Mouse (Mus musculus): Measurements from ENCODE around the gene Enah. TPM values are rescaled to one million over a fixed set of nuclear protein-coding genes. Genes with fewer than 3 reads are reported as not detected.
A peak's percentile ranks its signal among the peaks of the same experiment; 100 is the strongest.

Gene Enah
- polyA plus RNA-seq, 1 experiment from 2014 or later, result 36.1 TPM

GRCm38 (mm10) chr1:181980017-181980719 is 39.6 kb downstream of the Enah start:
- no peaks in the 10 kb centered on the region for H3K9me3 ChIP-seq
- no peak overlapping the region for H3K27ac ChIP-seq
- 81% methylated on average over 14 of the region's 14 CpGs for WGBS
- H3K36me3 ChIP-seq (replicated peaks), result no peaks in the 10 kb centered on the region
- H3K4me2 ChIP-seq, result no peak overlapping the region
- no peak overlapping the region for H3K4me3 ChIP-seq
- H3K4me1 ChIP-seq, result peaks cover 9% of the 10 kb centered on the region; the same call in 1 of the 2 replicates
- ATAC-seq (replicated peaks), result no peak
- H3K27me3 ChIP-seq (replicated peaks), result no peaks in the 10 kb centered on the region
- H3K9ac ChIP-seq, result no peak overlapping the region

- ATAC-seq (replicated peaks), result 0 out of 2 replicates have a peak, but pooled peaks have one; percentile 37
- WGBS, result 63% methylated on average over 3 of the region's 3 CpGs
Observed at GRCm38 (mm10) chr1:181975510-181975909, 44.3 kb downstream of the Enah start.

DNA sequence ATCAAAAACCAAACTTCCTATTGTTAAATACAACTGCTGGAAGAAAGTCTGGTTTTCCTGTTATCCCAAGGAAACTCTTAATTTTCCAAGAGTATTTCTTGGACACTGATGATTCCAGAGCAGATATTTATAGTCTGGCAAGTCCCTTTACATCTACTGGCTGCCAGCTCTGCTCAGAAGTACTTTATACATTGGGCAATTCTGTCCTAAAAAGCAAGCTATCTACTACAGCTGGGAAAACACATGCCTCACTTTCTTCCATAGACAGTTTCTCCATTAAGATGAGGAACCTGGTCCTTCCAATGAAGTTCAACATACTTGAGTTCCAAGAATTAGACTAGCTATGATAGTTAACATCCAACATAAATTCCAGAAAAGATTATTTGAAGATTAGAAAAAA is 44.9 kb downstream of the Enah start:
- Histone ChIP-seq H3K27me3 (replicated peaks) (no peaks in the 10 kb centered on the region), H3K9me3 (no peaks in the 10 kb centered on the region), H3K4me1 (peaks cover 14% of the 10 kb centered on the region), H3K4me3 (no peak overlapping the region), H3K4me2 (no peak overlapping the region), H3K9ac (no peak overlapping the region), H3K27ac (no peak overlapping the region), H3K36me3 (replicated peaks) (no peaks in the 10 kb centered on the region)
- no peak for ATAC-seq (replicated peaks)

More at GRCm38 (mm10) chr1:181975510-181975909, 44.3 kb downstream of the Enah start:
- Histone ChIP-seq H3K9ac (no peak overlapping the region), H3K4me3 (no peak overlapping the region), H3K4me1 (peaks cover 13% of the 10 kb centered on the region), H3K36me3 (replicated peaks) (no peaks in the 10 kb centered on the region), H3K27ac (no peak overlapping the region), H3K27me3 (replicated peaks) (no peaks in the 10 kb centered on the region), H3K4me2 (no peak overlapping the region), H3K9me3 (no peaks in the 10 kb centered on the region)

- no peak for ATAC-seq (replicated peaks)
- H3K27me3 ChIP-seq (replicated peaks), result no peaks in the 10 kb centered on the region
- WGBS, result 93% methylated on average over 1 of the region's 1 CpGs
- no peak overlapping the region for H3K4me2 ChIP-seq
- no peaks in the 10 kb centered on the region for H3K9me3 ChIP-seq
- peaks cover 21% of the 10 kb centered on the region; the same call in 1 of the 2 replicates for H3K4me1 ChIP-seq
- no peak overlapping the region for H3K9ac ChIP-seq
- no peaks in the 10 kb centered on the region for H3K36me3 ChIP-seq (replicated peaks)
- H3K4me3 ChIP-seq, result no peak overlapping the region
- H3K27ac ChIP-seq, result no peak overlapping the region
Observed at GRCm38 (mm10) chr1:181965277-181965676, 54.5 kb downstream of the Enah start.

- no peak for ATAC-seq (replicated peaks)
- no peak overlapping the region for H3K27ac ChIP-seq
- H3K9ac ChIP-seq, result no peak overlapping the region
- no peak overlapping the region for H3K4me2 ChIP-seq
- H3K27me3 ChIP-seq (replicated peaks), result no peaks in the 10 kb centered on the region
- no peaks in the 10 kb centered on the region for H3K36me3 ChIP-seq (replicated peaks)
- no peak overlapping the region for H3K4me3 ChIP-seq
- 76% methylated on average over 3 of the region's 3 CpGs for WGBS
- H3K4me1 ChIP-seq, result peaks cover 24% of the 10 kb centered on the region; the same call in 1 of the 2 replicates
- no peaks in the 10 kb centered on the region for H3K9me3 ChIP-seq
Observed at GRCm38 (mm10) chr1:181963827-181964226, 56.0 kb downstream of the Enah start.

- Histone ChIP-seq H3K9me3 (no peaks in the 10 kb centered on the region), H3K4me1 (peaks cover 20% of the 10 kb centered on the region; the same call in 1 of the 2 replicates), H3K36me3 (replicated peaks) (no peaks in the 10 kb centered on the region), H3K27me3 (replicated peaks) (no peaks in the 10 kb centered on the region), H3K4me3 (no peak overlapping the region), H3K9ac (no peak overlapping the region), H3K4me2 (no peak overlapping the region), H3K27ac (no peak overlapping the region)
- 97% methylated on average over 4 of the region's 4 CpGs for WGBS
- ATAC-seq (replicated peaks), result no peak
Observed at GRCm38 (mm10) chr1:181963351-181963750, 56.4 kb downstream of the Enah start.

- 83% methylated on average over 3 of the region's 3 CpGs for WGBS
- Histone ChIP-seq H3K27ac (no peak overlapping the region), H3K36me3 (replicated peaks) (no peaks in the 10 kb centered on the region), H3K9ac (no peak overlapping the region), H3K4me1 (0 out of 2 replicates have a peak, but pooled peaks cover 4% of the 10 kb centered on the region), H3K4me2 (no peak overlapping the region), H3K27me3 (replicated peaks) (no peaks in the 10 kb centered on the region), H3K4me3 (no peak overlapping the region), H3K9me3 (no peaks in the 10 kb centered on the region)
- no peak for ATAC-seq (replicated peaks)
Observed at GRCm38 (mm10) chr1:181960383-181960782, 59.4 kb downstream of the Enah start.

GRCm38 (mm10) chr1:181958392-181958791 is 61.4 kb downstream of the Enah start:
- Histone ChIP-seq H3K9me3 (no peaks in the 10 kb centered on the region), H3K27me3 (replicated peaks) (no peaks in the 10 kb centered on the region), H3K36me3 (replicated peaks) (no peaks in the 10 kb centered on the region), H3K9ac (no peak overlapping the region), H3K27ac (no peak overlapping the region), H3K4me2 (no peak overlapping the region), H3K4me1 (0 out of 2 replicates have a peak, but pooled peaks cover 4% of the 10 kb centered on the region), H3K4me3 (no peak overlapping the region)
- 96% methylated on average over 1 of the region's 1 CpGs for WGBS
- no peak for ATAC-seq (replicated peaks)

GRCm38 (mm10) chr1:181957736-181958135 is 62.1 kb downstream of the Enah start:
- H3K9ac ChIP-seq, result no peak overlapping the region
- H3K36me3 ChIP-seq (replicated peaks), result no peaks in the 10 kb centered on the region
- no peak overlapping the region for H3K4me2 ChIP-seq
- no peaks in the 10 kb centered on the region for H3K27me3 ChIP-seq (replicated peaks)
- WGBS, result 94% methylated on average over 2 of the region's 2 CpGs
- 0 out of 2 replicates have a peak, but pooled peaks cover 4% of the 10 kb centered on the region for H3K4me1 ChIP-seq
- no peak overlapping the region for H3K4me3 ChIP-seq
- H3K9me3 ChIP-seq, result no peaks in the 10 kb centered on the region
- no peak overlapping the region for H3K27ac ChIP-seq
- no peak for ATAC-seq (replicated peaks)

DNA sequence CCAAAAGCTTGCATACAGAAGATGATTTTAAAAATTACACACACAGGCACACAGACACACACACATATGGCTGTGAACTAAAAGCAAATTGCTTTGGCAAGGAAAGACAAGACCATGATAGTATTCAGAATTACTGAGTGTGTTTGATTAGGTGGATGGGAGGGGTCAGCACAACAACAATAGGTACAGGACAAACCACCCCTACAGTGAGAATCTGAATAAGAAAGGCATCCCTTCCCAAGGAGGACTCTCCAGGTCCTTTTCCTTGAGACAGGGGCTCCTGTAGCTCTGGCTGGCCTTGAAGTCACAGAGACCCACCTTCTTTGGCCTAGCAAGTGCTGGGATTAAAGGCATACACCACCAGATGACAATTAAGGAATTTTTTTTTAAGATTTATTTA is 66.2 kb downstream of the Enah start:
- Histone ChIP-seq H3K4me2 (no peak overlapping the region), H3K9me3 (no peaks in the 10 kb centered on the region), H3K9ac (no peak overlapping the region), H3K36me3 (replicated peaks) (no peaks in the 10 kb centered on the region), H3K4me3 (no peak overlapping the region), H3K27ac (no peak overlapping the region), H3K27me3 (replicated peaks) (no peaks in the 10 kb centered on the region), H3K4me1 (no peaks in the 10 kb centered on the region)
- no peak for ATAC-seq (replicated peaks)

DNA sequence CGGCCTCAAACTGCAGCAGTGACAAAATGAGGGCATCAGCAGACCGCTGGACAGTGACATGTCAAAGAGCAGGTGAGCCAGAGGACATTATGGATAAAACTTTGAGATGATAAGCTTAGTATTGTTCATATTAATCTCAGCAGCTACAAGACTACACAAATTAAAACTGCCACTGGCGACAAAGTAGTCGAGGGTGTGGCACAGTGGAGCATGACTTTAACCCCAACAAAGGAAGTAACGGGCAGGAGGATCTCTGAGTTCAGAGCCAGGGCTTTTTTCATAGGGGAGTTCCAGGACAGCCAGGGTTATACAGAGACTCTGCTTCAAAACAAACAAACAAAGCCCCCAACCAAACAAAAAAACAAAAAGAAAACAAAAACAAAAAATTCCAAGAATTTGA is 68.5 kb downstream of the Enah start:
- H3K4me3 ChIP-seq, result no peak overlapping the region
- H3K4me2 ChIP-seq, result no peak overlapping the region
- H3K4me1 ChIP-seq, result no peaks in the 10 kb centered on the region
- H3K9ac ChIP-seq, result no peak overlapping the region
- ATAC-seq (replicated peaks), result no peak
- H3K9me3 ChIP-seq, result no peaks in the 10 kb centered on the region
- 80% methylated on average over 5 of the region's 5 CpGs for WGBS
- H3K27ac ChIP-seq, result no peak overlapping the region
- H3K36me3 ChIP-seq (replicated peaks), result no peaks in the 10 kb centered on the region
- no peaks in the 10 kb centered on the region for H3K27me3 ChIP-seq (replicated peaks)

- Histone ChIP-seq H3K36me3 (replicated peaks) (no peaks in the 10 kb centered on the region), H3K27me3 (replicated peaks) (no peaks in the 10 kb centered on the region), H3K4me3 (no peak overlapping the region), H3K9ac (no peak overlapping the region), H3K4me2 (no peak overlapping the region), H3K9me3 (no peaks in the 10 kb centered on the region), H3K27ac (no peak overlapping the region), H3K4me1 (no peaks in the 10 kb centered on the region)
- WGBS, result 90% methylated on average over 9 of the region's 9 CpGs
- no peak for ATAC-seq (replicated peaks)
Observed at GRCm38 (mm10) chr1:181950721-181951120, 69.1 kb downstream of the Enah start.

DNA sequence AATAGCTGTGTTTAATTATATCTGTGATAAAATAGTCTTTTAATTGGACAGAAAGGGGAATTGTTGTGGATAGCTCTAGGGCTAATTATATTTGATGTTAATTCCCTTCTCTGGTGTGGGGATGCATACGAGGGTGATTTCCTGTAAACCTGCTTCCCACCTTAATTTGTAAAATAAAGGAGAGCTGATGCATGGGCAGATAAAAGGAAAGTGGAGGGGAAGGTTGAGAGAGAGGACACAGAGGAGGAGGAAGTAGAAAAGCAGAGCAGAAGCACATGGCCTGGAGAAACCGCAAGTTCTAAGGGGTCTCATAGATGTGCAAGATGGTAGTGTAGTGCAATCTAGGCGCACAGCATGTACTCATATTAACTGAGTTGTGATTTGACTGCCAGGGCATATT is 71.6 kb downstream of the Enah start:
- ATAC-seq (replicated peaks), result no peak
- H3K36me3 ChIP-seq (replicated peaks), result 0 out of 2 replicates have a peak, but pooled peaks cover 3% of the 10 kb centered on the region
- no peak overlapping the region for H3K9ac ChIP-seq
- no peaks in the 10 kb centered on the region for H3K27me3 ChIP-seq (replicated peaks)
- no peak overlapping the region for H3K4me3 ChIP-seq
- no peak overlapping the region for H3K4me2 ChIP-seq
- 86% methylated on average over 3 of the region's 3 CpGs for WGBS
- H3K27ac ChIP-seq, result no peak overlapping the region
- no peaks in the 10 kb centered on the region for H3K9me3 ChIP-seq
- no peaks in the 10 kb centered on the region for H3K4me1 ChIP-seq

Measured in midbrain, embryonic 15.5 days (tissue).